9 mouse cellular contexts compared by ENCODE assay signal in genomic region chr14:55115846-55116245, GRCm38 (mm10). TPM values are rescaled to one million over a fixed set of nuclear protein-coding genes. Genes with fewer than 3 reads are reported as not detected.
A peak's percentile ranks its signal among the peaks of the same experiment; 100 is the strongest.
DNase-seq lines count a peak whose midpoint lies in the region; ATAC-seq lines count a peak whose summit lies in the region.
"Had no signal": no experiment of that assay in that cellular context is flagged by ENCODE, and none has a peak within 500 bp of the region (broad histone marks: within the 10 kb centered on the region; RNA-seq: fewer than 3 reads in every experiment).

No protein-coding gene starts in this region.

- H3K27ac ChIP-seq in lung, embryonic 16.5 days (ENCODE audit: low read length), result no peak overlapping the region
- no peak overlapping the region for H3K27ac ChIP-seq in intestine, embryonic 15.5 days
- H3K27ac ChIP-seq in stomach, embryonic 15.5 days, result no peak overlapping the region

- ATAC-seq in CD4-positive, CD25-positive, alpha-beta regulatory T cell, adult 4 months, result no peak
- ATAC-seq in lung, embryonic 16.5 days (ENCODE audit: low read depth), result no peak
- ATAC-seq in intestine, embryonic 15.5 days, result no peak
- ATAC-seq in stomach, embryonic 15.5 days (ENCODE audit: insufficient read depth, low FRiP score, low read depth), result no peak

- H3K4me2 ChIP-seq in lung, embryonic 16.5 days (ENCODE audit: low read depth, low read length), result peak overlapping the region; percentile 88; the same call in 1 of the 2 replicates
- H3K4me2 ChIP-seq in intestine, embryonic 15.5 days (replicated peaks), result peak overlapping the region; percentile 99
- peak overlapping the region; percentile 99 for H3K4me2 ChIP-seq in stomach, embryonic 15.5 days

- H3K36me3 ChIP-seq in lung, embryonic 16.5 days (ENCODE audit: control insufficient read depth, insufficient read depth, low read length), result no peaks in the 10 kb centered on the region
- no peaks in the 10 kb centered on the region for H3K36me3 ChIP-seq in intestine, embryonic 15.5 days
- H3K36me3 ChIP-seq in stomach, embryonic 15.5 days, result no peaks in the 10 kb centered on the region

- H3K4me3 ChIP-seq in lung, embryonic 16.5 days (ENCODE audit: low read length), result peak overlapping the region; percentile 58; the same call in 1 of the 2 replicates
- H3K4me3 ChIP-seq in intestine, embryonic 15.5 days (replicated peaks), result peak overlapping the region; percentile 61
- H3K4me3 ChIP-seq in stomach, embryonic 15.5 days (replicated peaks), result peak overlapping the region; percentile 56
- H3K4me3 ChIP-seq: myocyte had no signal

- under 1% methylated on average over 8 of the region's 8 CpGs for WGBS in lung, embryonic 16.5 days
- 2% methylated on average over 8 of the region's 8 CpGs for WGBS in intestine, embryonic 15.5 days
- under 1% methylated on average over 8 of the region's 8 CpGs for WGBS in stomach, embryonic 15.5 days

- no peaks in the 10 kb centered on the region for H3K9me3 ChIP-seq in lung, embryonic 16.5 days (ENCODE audit: control insufficient read depth, low read length)
- no peaks in the 10 kb centered on the region for H3K9me3 ChIP-seq in intestine, embryonic 15.5 days
- no peaks in the 10 kb centered on the region for H3K9me3 ChIP-seq in stomach, embryonic 15.5 days

- H3K4me1 ChIP-seq in lung, embryonic 16.5 days (replicated peaks; ENCODE audit: control insufficient read depth, insufficient read depth, low read length), result peaks cover 24% of the 10 kb centered on the region
- peaks cover 27% of the 10 kb centered on the region for H3K4me1 ChIP-seq in intestine, embryonic 15.5 days (replicated peaks)
- H3K4me1 ChIP-seq in stomach, embryonic 15.5 days, result peaks cover 29% of the 10 kb centered on the region

- H3K9ac ChIP-seq in lung, embryonic 16.5 days (ENCODE audit: low read length), result no peak overlapping the region
- no peak overlapping the region for H3K9ac ChIP-seq in intestine, embryonic 15.5 days
- H3K9ac ChIP-seq in stomach, embryonic 15.5 days, result no peak overlapping the region

- H3K27me3 ChIP-seq in lung, embryonic 16.5 days (ENCODE audit: control insufficient read depth, insufficient read depth, low read depth, low read length), result peaks cover 52% of the 10 kb centered on the region
- H3K27me3 ChIP-seq in intestine, embryonic 15.5 days (replicated peaks), result peaks cover 40% of the 10 kb centered on the region
- H3K27me3 ChIP-seq in stomach, embryonic 15.5 days (replicated peaks), result peaks cover 39% of the 10 kb centered on the region

- DNase-seq in CD4-positive, CD25-positive, alpha-beta regulatory T cell, adult 2 months (ENCODE audit: low read depth, low spot score), result peak; percentile 5
- no peak for DNase-seq in lung, postnatal 14 days
- no peak for DNase-seq in ovary, postnatal 14 days (ENCODE audit: low spot score)
- no peak for DNase-seq in thymus, postnatal 25 days

RNA-seq across cellular contexts. Expression of gene Jph4, which starts 0.9 kb away (rescaled TPM):
- polyA plus RNA-seq in CD4-positive, CD25-positive, alpha-beta regulatory T cell, adult 4 months (2017; shearing (Covaris generic)), result not detected
- 0.18 and 0.40 TPM in 2 replicates for polyA plus RNA-seq in lung, embryonic 16.5 days (2015; fragmentation: Nextera tagmentation; extraction: Ambion mirVana)
- 1.6 and 1.7 TPM in 2 replicates for polyA plus RNA-seq in intestine, embryonic 15.5 days (2015; fragmentation: Nextera tagmentation; extraction: Ambion mirVana)
- 1.6 and 2.1 TPM in 2 replicates for polyA plus RNA-seq in stomach, embryonic 15.5 days (2015; fragmentation: Nextera tagmentation; extraction: Ambion mirVana)
- polyA plus RNA-seq: myocyte had no signal

RNA-seq across cellular contexts. Expression of gene Ap1g2, which starts 9.5 kb away (rescaled TPM):
- 100 to 1,000 TPM; 110 to 194 TPM for polyA plus RNA-seq in CD4-positive, CD25-positive, alpha-beta regulatory T cell, adult 4 months (2017; shearing (Covaris generic))
- polyA plus RNA-seq in lung, embryonic 16.5 days (2015; fragmentation: Nextera tagmentation; extraction: Ambion mirVana), result 19.7 and 23.2 TPM in 2 replicates
- 71.9 and 73.9 TPM in 2 replicates for polyA plus RNA-seq in intestine, embryonic 15.5 days (2015; fragmentation: Nextera tagmentation; extraction: Ambion mirVana)
- polyA plus RNA-seq in stomach, embryonic 15.5 days (2015; fragmentation: Nextera tagmentation; extraction: Ambion mirVana), result 38.5 and 42.5 TPM in 2 replicates

RNA-seq across cellular contexts. Expression of gene Thtpa, which starts 21.3 kb away (rescaled TPM):
- polyA plus RNA-seq in CD4-positive, CD25-positive, alpha-beta regulatory T cell, adult 4 months (2017; shearing (Covaris generic)), result 10 to 100 TPM; 11.6 to 17.9 TPM
- polyA plus RNA-seq in lung, embryonic 16.5 days (2015; fragmentation: Nextera tagmentation; extraction: Ambion mirVana), result 21.0 and 21.1 TPM in 2 replicates
- 19.0 and 19.4 TPM in 2 replicates for polyA plus RNA-seq in intestine, embryonic 15.5 days (2015; fragmentation: Nextera tagmentation; extraction: Ambion mirVana)
- 19.4 and 21.6 TPM in 2 replicates for polyA plus RNA-seq in stomach, embryonic 15.5 days (2015; fragmentation: Nextera tagmentation; extraction: Ambion mirVana)

RNA-seq across cellular contexts. Expression of gene Zfhx2, which starts 23.7 kb away (rescaled TPM):
- 1 to 10 TPM; 4.2 to 4.6 TPM for polyA plus RNA-seq in CD4-positive, CD25-positive, alpha-beta regulatory T cell, adult 4 months (2017; shearing (Covaris generic))
- 3.8 and 4.3 TPM in 2 replicates for polyA plus RNA-seq in lung, embryonic 16.5 days (2015; fragmentation: Nextera tagmentation; extraction: Ambion mirVana)
- 3.8 and 4.4 TPM in 2 replicates for polyA plus RNA-seq in intestine, embryonic 15.5 days (2015; fragmentation: Nextera tagmentation; extraction: Ambion mirVana)
- 4.4 and 5.1 TPM in 2 replicates for polyA plus RNA-seq in stomach, embryonic 15.5 days (2015; fragmentation: Nextera tagmentation; extraction: Ambion mirVana)
